Mouse (Mus musculus) layer of hippocampus, adult 9-11 months (tissue): ENCODE data around the gene Rorc.
A peak's percentile ranks its signal among the peaks of the same experiment; 100 is the strongest.

Source experiments
- DNase-seq: peaks from one replicate; pipeline ENCODE4 v3.0.0; 2022

Rorc gene

DNA sequence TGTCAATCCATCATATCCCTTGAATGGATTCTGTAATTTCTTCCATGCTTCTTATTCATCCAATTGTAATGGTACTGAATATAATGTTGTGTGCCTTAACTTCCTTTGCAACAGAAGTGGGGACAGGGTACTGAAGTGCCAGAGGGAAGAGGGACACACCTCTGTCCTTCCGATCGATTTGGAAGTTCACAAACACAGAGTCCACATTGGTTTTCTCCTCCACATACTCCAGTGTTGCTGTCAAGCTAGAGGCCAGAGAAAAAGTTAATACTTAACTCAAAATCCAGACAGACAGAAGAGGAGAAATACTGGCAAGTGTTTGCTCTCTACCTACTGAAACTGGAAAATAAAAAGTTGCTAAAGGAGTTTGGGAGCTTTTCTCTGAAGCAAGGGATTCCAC lies 61.7 kb downstream of the Rorc start:
- no peak for DNase-seq

DNA sequence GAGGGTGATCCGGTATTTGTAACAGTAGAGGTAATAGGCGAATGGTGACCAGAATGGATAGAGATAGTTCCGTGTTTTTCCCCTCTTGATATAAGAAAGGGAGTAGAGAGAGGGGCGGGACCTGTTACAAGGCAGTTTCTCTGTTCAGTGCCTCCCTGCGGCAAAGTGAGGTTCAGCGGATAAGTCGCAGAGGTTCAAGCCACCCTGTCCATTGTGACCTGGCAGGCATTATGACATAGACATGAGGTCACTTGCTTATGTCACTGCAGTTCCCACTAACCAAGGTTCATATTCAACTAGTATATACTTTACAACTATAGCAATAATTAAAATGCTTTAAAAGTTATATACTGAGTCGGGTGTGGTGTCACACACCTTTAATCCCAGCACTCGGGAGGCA lies 63.8 kb downstream of the Rorc start:
- no peak for DNase-seq

DNA sequence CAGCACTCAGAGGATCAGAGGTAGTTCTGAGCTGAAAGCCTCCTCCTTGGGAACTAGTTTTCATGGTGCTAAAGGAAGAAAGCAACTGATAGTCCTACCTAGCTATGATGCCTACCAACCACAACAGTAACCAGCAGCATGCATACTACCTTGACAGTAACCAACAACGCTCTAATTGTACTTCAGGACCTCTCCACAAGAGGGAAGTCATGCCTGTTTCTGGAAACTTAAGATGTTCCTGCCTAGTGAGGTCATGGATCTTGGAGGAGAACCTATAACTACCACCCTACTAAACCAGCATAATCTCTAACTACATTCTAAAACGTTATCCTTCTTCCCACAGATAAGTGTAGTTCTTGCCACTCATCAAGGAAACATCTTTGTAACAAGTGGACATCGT lies 68.6 kb downstream of the Rorc start:
- DNase-seq = no peak

DNA sequence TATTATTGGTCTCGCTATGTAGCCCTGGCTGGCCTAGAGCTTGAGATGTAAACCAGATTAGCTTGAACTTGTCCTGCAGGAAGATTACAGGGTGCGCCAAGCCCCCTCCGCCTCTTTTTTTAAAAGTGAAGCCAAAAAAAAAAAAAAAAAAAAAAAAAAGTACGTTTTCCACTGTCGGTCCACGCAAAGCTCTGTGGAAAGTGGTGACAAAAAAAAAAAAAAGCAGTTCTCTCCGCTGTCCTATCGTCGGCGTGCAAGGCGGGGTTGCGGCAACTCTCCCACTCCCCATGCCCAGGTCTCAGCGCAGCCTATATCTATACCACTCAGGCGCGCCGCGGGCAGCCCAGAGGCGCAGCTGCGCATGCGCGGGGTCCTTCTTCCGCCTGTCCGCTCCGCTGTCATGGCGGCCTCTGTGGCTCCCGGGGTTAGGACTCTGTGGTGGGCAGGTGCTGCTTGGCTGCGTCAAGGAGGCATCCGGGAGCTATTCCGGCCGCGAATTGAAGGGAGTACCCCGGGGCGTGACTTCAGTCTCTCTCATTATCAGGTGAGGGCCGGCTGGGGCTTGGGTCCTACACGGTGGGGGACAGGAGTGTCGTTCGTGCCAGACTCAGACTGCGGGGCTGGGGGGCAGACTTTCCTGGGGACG lies 70.5 kb downstream of the Rorc start, which contains the start of gene Mrpl9:
Mrpl9 (plus strand) TSS at position 368 of the 646 bp plus-strand sequence.
- peak; percentile 93 for DNase-seq

DNA sequence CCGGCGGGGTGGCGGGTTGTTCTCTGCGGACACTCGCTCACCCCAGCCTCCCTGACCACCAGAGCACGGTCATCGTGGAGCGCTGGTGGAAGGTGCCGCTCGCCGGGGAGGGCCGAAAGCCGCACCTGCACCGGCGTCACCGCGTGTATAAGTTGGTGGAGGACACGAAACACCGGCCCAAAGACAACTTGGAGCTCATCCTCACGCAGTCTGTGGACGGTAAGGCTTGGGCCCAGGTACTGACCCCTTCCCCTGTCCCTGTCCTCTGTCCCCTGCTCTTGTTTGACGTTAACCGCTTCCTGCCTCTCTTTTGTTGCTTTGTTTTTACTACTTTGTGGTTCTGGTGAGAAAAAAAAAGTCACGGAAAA lies 71.0 kb downstream of the Rorc start, which contains the start of gene Oaz3:
Oaz3 (minus strand) TSS at position 319 of the 368 bp plus-strand sequence.
- no peak for DNase-seq
